Mouse (Mus musculus): ENCODE measurements around the gene Olfr1280. TPM values are rescaled to one million over a fixed set of nuclear protein-coding genes. Genes with fewer than 3 reads are reported as not detected.
"Not testable (repeated sequence)": the region's sequence is repeated elsewhere in the genome, so short reads cannot be mapped to it uniquely, and the experiment has no call there.

The Olfr1280 gene
- polyA plus RNA-seq (2014; fragmentation: Nextera tagmentation; extraction: Ambion mirVana) = not detected in 2 replicates

DNA sequence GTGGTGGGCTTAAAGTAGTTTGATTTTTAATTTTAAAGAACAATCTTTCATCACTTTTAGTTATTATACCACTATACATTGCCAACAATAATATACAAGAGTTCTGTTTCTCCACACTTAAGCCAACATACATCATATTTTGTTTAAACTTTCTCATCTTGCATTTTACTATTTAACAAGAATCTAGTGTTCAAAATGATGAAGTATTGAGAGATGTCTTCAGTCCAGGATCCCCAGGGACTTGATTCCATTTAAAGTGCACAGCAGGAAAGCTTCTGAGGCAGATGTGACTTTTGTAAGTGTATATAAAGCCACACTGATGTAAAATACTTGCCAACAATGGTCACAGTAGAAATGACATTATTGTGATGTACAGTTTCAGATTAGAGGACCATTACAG lies at the start of gene Olfr1280:
TSS of gene Olfr1280 (plus strand) at position 301 of the 400 bp plus-strand sequence.
- H3K36me3 ChIP-seq (ENCODE audit: control insufficient read depth, insufficient read depth, low read length) = no peaks in the 10 kb centered on the region
- H3K27ac ChIP-seq (replicated peaks; ENCODE audit: low read depth, low read length) = no peak within 1 kb of the TSS
- no peak within 1 kb of the TSS for H3K4me2 ChIP-seq (ENCODE audit: low read depth, severe bottlenecking)
- no peaks in the 10 kb centered on the region for H3K27me3 ChIP-seq (ENCODE audit: control insufficient read depth, insufficient read depth, low read length)
- DNase-seq (ENCODE audit: low spot score) (no peak), ATAC-seq (ENCODE audit: insufficient number of reproducible peaks, low FRiP score, low TSS enrichment, low read depth) (no peak)
- H3K4me3 ChIP-seq (ENCODE audit: low read depth, low read length) = no peak within 1 kb of the TSS
- H3K9ac ChIP-seq (ENCODE audit: low read length) = no peak within 1 kb of the TSS
- H3K4me1 ChIP-seq (ENCODE audit: control insufficient read depth, insufficient read depth, low read length) = no peaks in the 10 kb centered on the region
- H3K9me3 ChIP-seq (ENCODE audit: control insufficient read depth, low read length) = no peaks in the 10 kb centered on the region

DNA sequence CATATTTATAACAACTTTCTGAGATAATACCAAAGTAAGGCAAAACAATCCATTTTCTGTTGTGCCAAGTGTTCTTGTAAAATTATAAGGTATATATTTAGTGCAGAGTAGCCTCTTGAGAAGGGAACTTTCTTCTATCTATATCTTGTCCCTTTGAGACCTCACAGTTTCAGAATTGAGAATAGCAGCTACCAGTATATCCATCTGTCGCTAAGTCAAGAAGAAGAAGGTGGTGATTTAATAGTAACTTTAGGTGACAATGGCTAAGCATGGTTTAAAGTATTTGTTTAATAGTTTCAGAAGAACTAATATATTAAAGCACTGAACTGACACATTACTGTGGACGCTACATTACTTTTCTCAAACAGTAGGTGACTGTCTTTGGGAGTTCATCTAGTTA lies 39.8 kb upstream of the Olfr1280 start, which contains the start of gene Olfr1277:
TSS of gene Olfr1277 (minus strand) at position 101 of the 400 bp plus-strand sequence.
- H3K4me1 ChIP-seq (ENCODE audit: control insufficient read depth, insufficient read depth, low read length) = no peaks in the 10 kb centered on the region
- no peaks in the 10 kb centered on the region for H3K36me3 ChIP-seq (ENCODE audit: control insufficient read depth, insufficient read depth, low read length)
- no peak for DNase-seq (ENCODE audit: low spot score)
- H3K4me2 ChIP-seq (ENCODE audit: low read depth, severe bottlenecking) = no peak within 1 kb of the TSS
- no peaks in the 10 kb centered on the region for H3K27me3 ChIP-seq (ENCODE audit: control insufficient read depth, insufficient read depth, low read length)
- H3K4me3 ChIP-seq (ENCODE audit: low read depth, low read length) = no peak within 1 kb of the TSS
- ATAC-seq (ENCODE audit: insufficient number of reproducible peaks, low FRiP score, low TSS enrichment, low read depth) = no peak
- no peaks in the 10 kb centered on the region for H3K9me3 ChIP-seq (ENCODE audit: control insufficient read depth, low read length)
- 81% methylated on average over 2 of the region's 2 CpGs for WGBS
- H3K9ac ChIP-seq (ENCODE audit: low read length) = no peak within 1 kb of the TSS
- no peak within 1 kb of the TSS for H3K27ac ChIP-seq (replicated peaks; ENCODE audit: low read depth, low read length)

GRCm38 (mm10) chr2:111289836-111290235 lies 24.0 kb upstream of the Olfr1280 start, which contains the start of gene Olfr1278:
Gene Olfr1278, plus strand, starts transcription at chr2:111290136.
- ATAC-seq (ENCODE audit: insufficient number of reproducible peaks, low FRiP score, low TSS enrichment, low read depth) (no peak), DNase-seq (ENCODE audit: low spot score) (no peak)
- Histone ChIP-seq H3K4me2 (ENCODE audit: low read depth, severe bottlenecking) (no peak within 1 kb of the TSS), H3K36me3 (ENCODE audit: control insufficient read depth, insufficient read depth, low read length) (no peaks in the 10 kb centered on the region), H3K27ac (replicated peaks; ENCODE audit: low read depth, low read length) (no peak within 1 kb of the TSS), H3K4me1 (ENCODE audit: control insufficient read depth, insufficient read depth, low read length) (no peaks in the 10 kb centered on the region), H3K9ac (ENCODE audit: low read length) (no peak within 1 kb of the TSS), H3K27me3 (ENCODE audit: control insufficient read depth, insufficient read depth, low read length) (no peaks in the 10 kb centered on the region), H3K4me3 (ENCODE audit: low read depth, low read length) (no peak within 1 kb of the TSS), H3K9me3 (ENCODE audit: control insufficient read depth, low read length) (no peaks in the 10 kb centered on the region)

GRCm38 (mm10) chr2:111298541-111298940 lies 15.3 kb upstream of the Olfr1280 start:
- H3K4me3 ChIP-seq (ENCODE audit: low read depth, low read length) = no peak overlapping the region
- no peak for ATAC-seq (ENCODE audit: insufficient number of reproducible peaks, low FRiP score, low TSS enrichment, low read depth)
- H3K27me3 ChIP-seq (ENCODE audit: control insufficient read depth, insufficient read depth, low read length) = no peaks in the 10 kb centered on the region
- H3K27ac ChIP-seq (replicated peaks; ENCODE audit: low read depth, low read length) = no peak overlapping the region
- no peak for DNase-seq (ENCODE audit: low spot score)
- no peaks in the 10 kb centered on the region for H3K4me1 ChIP-seq (ENCODE audit: control insufficient read depth, insufficient read depth, low read length)
- no peaks in the 10 kb centered on the region for H3K36me3 ChIP-seq (ENCODE audit: control insufficient read depth, insufficient read depth, low read length)
- no peaks in the 10 kb centered on the region for H3K9me3 ChIP-seq (ENCODE audit: control insufficient read depth, low read length)
- H3K9ac ChIP-seq (ENCODE audit: low read length) = no peak overlapping the region
- no peak overlapping the region for H3K4me2 ChIP-seq (ENCODE audit: low read depth, severe bottlenecking)

DNA sequence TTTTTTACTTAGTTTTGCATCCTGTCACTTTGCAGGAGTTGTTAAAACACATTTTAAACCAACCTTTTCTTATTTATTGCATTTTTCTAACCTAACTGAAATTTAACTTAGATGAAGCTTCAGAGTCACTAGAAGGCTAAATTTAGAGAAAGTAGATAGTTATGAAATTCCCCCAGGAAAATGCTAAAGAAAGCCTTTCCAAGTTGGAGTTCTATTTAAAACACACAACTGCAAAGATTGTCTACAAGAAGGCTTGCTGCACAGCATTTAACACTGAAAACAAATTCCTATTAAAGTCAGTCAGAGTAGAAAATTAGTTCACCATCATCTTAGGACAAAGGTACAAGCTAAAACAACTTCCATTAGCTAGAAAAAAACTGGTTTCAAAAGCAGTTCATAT lies 13.4 kb upstream of the Olfr1280 start, which contains the start of gene Olfr1279:
TSS of gene Olfr1279 (plus strand) at position 262 of the 400 bp plus-strand sequence.
- ATAC-seq (ENCODE audit: insufficient number of reproducible peaks, low FRiP score, low TSS enrichment, low read depth) (no peak), DNase-seq (ENCODE audit: low spot score) (no peak)
- Histone ChIP-seq H3K27me3 (ENCODE audit: control insufficient read depth, insufficient read depth, low read length) (no peaks in the 10 kb centered on the region), H3K4me2 (ENCODE audit: low read depth, severe bottlenecking) (no peak within 1 kb of the TSS), H3K27ac (replicated peaks; ENCODE audit: low read depth, low read length) (no peak within 1 kb of the TSS), H3K9ac (ENCODE audit: low read length) (no peak within 1 kb of the TSS), H3K4me3 (ENCODE audit: low read depth, low read length) (no peak within 1 kb of the TSS), H3K4me1 (ENCODE audit: control insufficient read depth, insufficient read depth, low read length) (no peaks in the 10 kb centered on the region), H3K36me3 (ENCODE audit: control insufficient read depth, insufficient read depth, low read length) (no peaks in the 10 kb centered on the region), H3K9me3 (ENCODE audit: control insufficient read depth, low read length) (no peaks in the 10 kb centered on the region)

DNA sequence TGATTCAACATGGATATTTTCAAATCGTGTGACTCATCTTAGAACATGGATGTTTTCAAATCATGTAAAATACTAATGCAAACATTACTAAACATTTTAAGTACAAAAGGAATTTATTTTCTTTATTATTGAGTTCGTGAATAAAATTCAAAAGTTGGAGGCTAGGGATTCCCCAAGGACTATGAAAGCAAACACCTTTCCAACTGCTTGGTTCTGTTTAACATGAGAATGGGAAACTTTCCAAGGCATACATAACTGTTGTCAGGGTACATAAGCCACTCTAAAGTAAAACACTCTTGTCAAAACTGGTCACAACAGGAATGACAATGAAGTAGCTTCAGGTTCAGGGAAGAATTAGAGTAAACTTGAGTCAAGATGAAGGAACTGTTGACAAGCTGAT lies 12.4 kb downstream of the Olfr1280 start, which contains the start of gene Olfr1281:
TSS of gene Olfr1281 (plus strand) at position 301 of the 400 bp plus-strand sequence.
- Histone ChIP-seq H3K4me1 (ENCODE audit: control insufficient read depth, insufficient read depth, low read length) (no peaks in the 10 kb centered on the region), H3K4me3 (ENCODE audit: low read depth, low read length) (no peak within 1 kb of the TSS), H3K9me3 (ENCODE audit: control insufficient read depth, low read length) (no peaks in the 10 kb centered on the region), H3K27me3 (ENCODE audit: control insufficient read depth, insufficient read depth, low read length) (no peaks in the 10 kb centered on the region), H3K4me2 (ENCODE audit: low read depth, severe bottlenecking) (no peak within 1 kb of the TSS), H3K27ac (replicated peaks; ENCODE audit: low read depth, low read length) (no peak within 1 kb of the TSS), H3K9ac (ENCODE audit: low read length) (no peak within 1 kb of the TSS), H3K36me3 (ENCODE audit: control insufficient read depth, insufficient read depth, low read length) (no peaks in the 10 kb centered on the region)
- 75% methylated on average over 2 of the region's 2 CpGs for WGBS
- no peak for DNase-seq (ENCODE audit: low spot score)
- ATAC-seq (ENCODE audit: insufficient number of reproducible peaks, low FRiP score, low TSS enrichment, low read depth) = no peak

GRCm38 (mm10) chr2:111333721-111334120 lies 19.9 kb downstream of the Olfr1280 start:
- H3K4me1 ChIP-seq (ENCODE audit: control insufficient read depth, insufficient read depth, low read length); H3K9ac ChIP-seq (ENCODE audit: low read length); H3K27ac ChIP-seq (replicated peaks; ENCODE audit: low read depth, low read length); H3K27me3 ChIP-seq (ENCODE audit: control insufficient read depth, insufficient read depth, low read length); H3K4me2 ChIP-seq (ENCODE audit: low read depth, severe bottlenecking); H3K36me3 ChIP-seq (ENCODE audit: control insufficient read depth, insufficient read depth, low read length); H3K4me3 ChIP-seq (ENCODE audit: low read depth, low read length); H3K9me3 ChIP-seq (ENCODE audit: control insufficient read depth, low read length); ATAC-seq (ENCODE audit: insufficient number of reproducible peaks, low FRiP score, low TSS enrichment, low read depth); DNase-seq (ENCODE audit: low spot score): not testable (repeated sequence)
- 93% methylated on average over 5 of the region's 5 CpGs for WGBS

DNA sequence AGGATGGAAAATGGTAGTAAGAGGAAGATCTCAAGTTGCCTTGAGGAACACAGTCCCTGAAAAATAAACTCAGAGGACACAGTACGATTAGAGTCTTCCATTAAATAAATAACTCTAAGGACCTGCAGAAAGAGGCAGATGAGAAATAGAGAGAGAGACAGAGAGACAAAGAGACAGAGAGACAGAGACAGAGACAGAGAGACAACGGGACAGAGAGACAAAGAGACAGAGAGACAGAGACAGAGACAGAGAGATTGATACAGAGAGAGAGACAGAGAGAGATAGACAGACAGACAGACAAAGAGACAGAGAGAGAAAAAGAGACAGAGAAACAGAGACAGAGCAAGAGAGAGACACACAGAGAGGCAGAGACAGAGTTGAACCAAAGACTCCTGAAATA lies 22.2 kb downstream of the Olfr1280 start, which contains the start of gene Olfr1282:
TSS of gene Olfr1282 (minus strand) at position 101 of the 400 bp plus-strand sequence.
- Histone ChIP-seq H3K4me1 (ENCODE audit: control insufficient read depth, insufficient read depth, low read length) (no peaks in the 10 kb centered on the region), H3K4me3 (ENCODE audit: low read depth, low read length) (no peak within 1 kb of the TSS), H3K27me3 (ENCODE audit: control insufficient read depth, insufficient read depth, low read length) (no peaks in the 10 kb centered on the region), H3K36me3 (ENCODE audit: control insufficient read depth, insufficient read depth, low read length) (no peaks in the 10 kb centered on the region), H3K4me2 (ENCODE audit: low read depth, severe bottlenecking) (no peak within 1 kb of the TSS), H3K9ac (ENCODE audit: low read length) (no peak within 1 kb of the TSS), H3K9me3 (ENCODE audit: control insufficient read depth, low read length) (no peaks in the 10 kb centered on the region), H3K27ac (replicated peaks; ENCODE audit: low read depth, low read length) (no peak within 1 kb of the TSS)
- WGBS = 74% methylated on average over 2 of the region's 2 CpGs
- no peak for ATAC-seq (ENCODE audit: insufficient number of reproducible peaks, low FRiP score, low TSS enrichment, low read depth)
- DNase-seq (ENCODE audit: low spot score) = no peak

- WGBS = 78% methylated on average over 2 of the region's 2 CpGs
Observed at GRCm38 (mm10) chr2:111366490-111366889, 52.7 kb downstream of the Olfr1280 start, which contains the start of gene Olfr1283. Gene Olfr1283, plus strand, starts transcription at chr2:111366790.

More at GRCm38 (mm10) chr2:111366490-111366889, 52.7 kb downstream of the Olfr1280 start, which contains the start of gene Olfr1283:
- Histone ChIP-seq H3K36me3 (ENCODE audit: control insufficient read depth, insufficient read depth, low read length) (no peaks in the 10 kb centered on the region), H3K9me3 (ENCODE audit: control insufficient read depth, low read length) (no peaks in the 10 kb centered on the region), H3K9ac (ENCODE audit: low read length) (no peak within 1 kb of the TSS), H3K4me2 (ENCODE audit: low read depth, severe bottlenecking) (no peak within 1 kb of the TSS), H3K27ac (replicated peaks; ENCODE audit: low read depth, low read length) (no peak within 1 kb of the TSS), H3K4me1 (ENCODE audit: control insufficient read depth, insufficient read depth, low read length) (no peaks in the 10 kb centered on the region), H3K27me3 (ENCODE audit: control insufficient read depth, insufficient read depth, low read length) (no peaks in the 10 kb centered on the region), H3K4me3 (ENCODE audit: low read depth, low read length) (no peak within 1 kb of the TSS)
- no peak for DNase-seq (ENCODE audit: low spot score)
- ATAC-seq (ENCODE audit: insufficient number of reproducible peaks, low FRiP score, low TSS enrichment, low read depth) = no peak

All from limb, embryonic 11.5 days (tissue).